Mouse (Mus musculus) ES-Bruce4 (cell line): ENCODE measurements around the gene Rac1. TPM values are rescaled to one million over a fixed set of nuclear protein-coding genes. Genes with fewer than 3 reads are reported as not detected.

Experiments used
- H3K27ac ChIP-seq: 2 replicates; pipeline ENCODE4 v1.5.1; 2012; ENCODE audit warnings: low read length, inconsistent platforms; ENCODE audit not compliant: insufficient read depth
- H3K27me3 ChIP-seq: 2 replicates; pipeline ENCODE4 v1.6.1; 2012; ENCODE audit warnings: mild to moderate bottlenecking, low read length, inconsistent platforms; ENCODE audit not compliant: control insufficient read depth, poor library complexity, insufficient read depth, severe bottlenecking
- H3K36me3 ChIP-seq: 2 replicates; pipeline ENCODE4 v1.6.1; 2012; ENCODE audit warnings: inconsistent platforms, mild to moderate bottlenecking, low read length, moderate library complexity; ENCODE audit not compliant: control insufficient read depth, poor library complexity, insufficient read depth, severe bottlenecking
- H3K4me1 ChIP-seq: one replicate; pipeline ENCODE4 v1.8.1; 2011; ENCODE audit warnings: low read length; ENCODE audit not compliant: control insufficient read depth, insufficient read depth
- H3K4me3 ChIP-seq: 2 replicates; pipeline ENCODE4 v1.5.1; 2011; ENCODE audit warnings: low read depth, mild to moderate bottlenecking, low read length
- H3K9ac ChIP-seq: 2 replicates; pipeline ENCODE4 v1.6.1; 2012; ENCODE audit warnings: low read depth, mild to moderate bottlenecking, inconsistent platforms; ENCODE audit not compliant: poor library complexity, severe bottlenecking
- H3K9me3 ChIP-seq: replicated peaks from 2 replicates; pipeline ENCODE4 v1.6.1; 2012; ENCODE audit warnings: mild to moderate bottlenecking, low read length, inconsistent platforms; ENCODE audit not compliant: control insufficient read depth, poor library complexity, insufficient read depth, severe bottlenecking
- CTCF ChIP-seq: IDR thresholded peaks from one replicate; pipeline ENCODE4 v1.8.1; 2011; ENCODE audit warnings: low read depth, low read length
- EP300 ChIP-seq: IDR thresholded peaks from 2 replicates; pipeline ENCODE4 v1.6.1; 2011; ENCODE audit warnings: low read depth, low read length; ENCODE audit not compliant: insufficient read depth
- POLR2A ChIP-seq: IDR thresholded peaks from one replicate; pipeline ENCODE4 v1.8.1; 2011; ENCODE audit warnings: low read length; ENCODE audit not compliant: insufficient read depth
- polyA plus RNA-seq: library from polyadenylated mRNA; stranded (reverse); fragments of >200 nt; gene quantifications from 2 replicates; pipeline ENCODE4 v1.2.4, GENCODE M21; 2011; ENCODE audit warnings: low read depth; ENCODE audit not compliant: missing spikeins, insufficient read depth, insufficient read length

The Rac1 gene
- polyA plus RNA-seq, 1 experiment: 278 TPM

DNA sequence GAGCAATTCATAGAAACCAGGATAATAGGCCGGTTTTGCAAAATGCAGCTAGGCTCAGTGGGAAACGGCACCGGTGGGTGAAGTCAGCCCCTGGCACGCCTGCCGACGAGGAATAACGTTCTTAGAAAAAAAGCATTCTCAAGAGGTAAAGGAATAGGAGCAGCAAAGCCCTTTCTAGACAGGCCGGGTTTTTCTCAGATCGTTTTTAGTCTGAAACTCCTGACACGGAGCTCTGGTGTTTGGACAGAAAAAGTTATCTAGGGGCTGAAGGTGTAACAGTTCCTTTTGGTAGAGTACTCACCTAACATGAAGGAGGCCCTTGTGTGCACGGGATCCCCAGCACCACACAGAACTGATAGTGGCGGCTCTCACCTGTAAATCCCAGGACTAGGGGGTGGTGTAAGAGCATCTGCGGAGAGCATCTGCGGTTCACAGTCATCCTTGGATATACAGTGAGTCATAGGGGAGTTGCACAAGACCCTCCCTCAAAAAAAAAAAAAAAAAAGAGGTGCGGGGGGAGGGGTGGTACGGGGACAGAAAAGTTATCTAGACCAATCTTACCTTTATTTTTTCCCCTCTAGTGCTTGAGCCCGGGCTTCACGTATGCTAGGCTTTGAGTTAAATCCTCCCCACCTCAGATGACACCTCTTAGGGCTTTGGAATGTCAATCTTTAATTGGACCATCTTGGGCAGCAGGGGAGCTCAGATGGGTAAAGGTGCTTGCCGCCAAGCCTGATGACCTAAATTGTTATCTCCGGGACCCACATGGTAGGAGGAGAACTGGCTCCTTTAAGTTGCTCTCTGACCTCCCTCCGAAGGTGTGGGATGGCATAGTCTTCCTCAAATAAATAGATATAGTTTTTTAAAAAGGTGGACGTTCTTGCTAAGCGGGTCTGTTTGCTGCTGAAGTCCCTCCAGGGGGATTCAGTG lies 62.4 kb downstream of the Rac1 start:
- Histone ChIP-seq H3K9me3 (no peaks in the 10 kb centered on the region), H3K36me3 (no peaks in the 10 kb centered on the region), H3K27me3 (no peaks in the 10 kb centered on the region), H3K27ac (no peak overlapping the region), H3K9ac (peak overlapping the region; percentile 47), H3K4me1 (no peaks in the 10 kb centered on the region), H3K4me3 (peak overlapping the region; percentile 73)
- TF ChIP-seq CTCF (no peak), POLR2A (no peak), EP300 (no peak)

DNA sequence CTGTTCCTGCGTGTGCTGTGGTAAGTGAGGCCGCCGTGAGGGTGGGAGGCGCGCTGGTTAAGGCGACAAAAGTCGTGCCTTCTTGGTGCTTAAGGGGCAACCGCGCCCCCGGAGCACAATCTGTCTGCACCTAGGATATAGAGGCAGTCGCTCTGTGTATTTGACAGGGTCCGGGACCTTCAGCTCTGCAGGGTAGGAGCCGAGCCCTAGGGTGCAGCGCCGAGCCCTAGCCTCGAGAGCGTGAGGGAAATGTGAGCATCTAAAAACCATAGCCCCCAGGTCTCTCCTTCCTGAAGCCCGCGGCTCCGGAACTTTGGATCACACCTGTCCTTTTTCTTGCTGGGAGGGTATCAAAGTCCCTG lies 63.1 kb downstream of the Rac1 start:
- Histone ChIP-seq H3K27me3 (no peaks in the 10 kb centered on the region), H3K4me3 (peak overlapping the region; percentile 73), H3K9ac (peak overlapping the region; percentile 47), H3K27ac (no peak overlapping the region), H3K9me3 (peaks cover 1% of the 10 kb centered on the region; the same call in 1 of the 2 replicates), H3K4me1 (no peaks in the 10 kb centered on the region), H3K36me3 (no peaks in the 10 kb centered on the region)
- no peak for TF ChIP-seq POLR2A
- TF ChIP-seq CTCF: no peak
- no peak for TF ChIP-seq EP300

DNA sequence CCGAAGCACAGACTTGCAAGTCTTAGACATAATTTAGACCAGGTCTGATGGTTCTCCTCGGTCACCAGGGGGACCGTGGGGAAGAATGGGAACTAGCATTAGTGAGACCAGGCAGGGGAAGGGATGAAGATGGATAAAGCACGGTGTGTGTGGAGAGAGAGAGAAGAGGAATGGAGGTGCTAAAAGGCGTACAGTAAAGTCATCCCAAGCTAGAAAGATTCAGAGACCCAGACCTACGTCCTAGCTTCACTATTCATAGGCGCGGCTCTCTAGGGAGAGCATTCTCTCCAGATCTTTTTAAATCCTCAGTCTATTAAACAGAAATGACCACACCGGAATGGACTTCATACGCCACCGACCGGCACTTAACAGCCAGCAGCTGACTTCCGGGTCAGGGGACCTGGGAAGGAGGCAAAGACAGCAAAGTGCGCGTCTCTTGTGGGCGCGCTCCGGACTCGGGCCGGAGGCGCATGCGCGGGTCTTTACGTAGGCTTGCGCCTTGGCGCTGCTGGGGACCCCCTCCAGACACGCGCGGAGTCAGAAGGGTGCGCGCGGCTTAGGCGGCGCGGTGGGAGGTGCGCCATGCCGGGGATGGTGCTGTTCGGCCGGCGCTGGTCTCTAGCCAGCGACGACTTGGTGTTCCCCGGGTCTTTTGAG lies 63.6 kb downstream of the Rac1 start, which contains the start of gene Daglb:
Gene Daglb, plus strand, starts transcription at position 485 of the 657 bp plus-strand sequence.
- no peaks in the 10 kb centered on the region for H3K27me3 ChIP-seq
- TF ChIP-seq EP300: 0 out of 2 replicates have a peak, but pooled peaks have one; percentile 15
- TF ChIP-seq CTCF: no peak
- TF ChIP-seq POLR2A: peak; percentile 39
- peak within 1 kb of the TSS; percentile 47 for H3K9ac ChIP-seq
- peaks cover 6% of the 10 kb centered on the region for H3K9me3 ChIP-seq
- H3K4me3 ChIP-seq: peak within 1 kb of the TSS; percentile 73
- no peaks in the 10 kb centered on the region for H3K4me1 ChIP-seq
- H3K27ac ChIP-seq: no peak within 1 kb of the TSS
- no peaks in the 10 kb centered on the region for H3K36me3 ChIP-seq

DNA sequence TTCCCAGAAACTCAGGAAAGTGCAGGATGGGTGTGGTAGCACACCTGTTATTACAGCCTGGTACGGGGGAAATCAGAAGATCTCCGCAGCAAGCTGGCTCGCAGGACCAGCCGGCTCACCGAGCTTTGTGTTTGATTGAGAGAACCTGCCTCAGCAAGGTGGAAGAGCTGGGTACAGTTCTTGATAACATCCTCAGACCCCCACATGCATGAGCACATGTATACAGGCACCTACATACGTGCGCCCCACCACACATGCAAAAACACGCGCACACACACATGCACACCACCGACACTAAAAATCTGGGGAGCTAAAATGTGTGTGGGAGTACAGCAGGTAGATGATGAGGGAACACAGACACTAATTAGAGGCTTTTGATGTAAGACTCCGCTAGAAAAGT lies 64.2 kb downstream of the Rac1 start:
- H3K4me1 ChIP-seq: no peaks in the 10 kb centered on the region
- H3K36me3 ChIP-seq: no peaks in the 10 kb centered on the region
- H3K27me3 ChIP-seq: no peaks in the 10 kb centered on the region
- H3K9me3 ChIP-seq: peaks cover 6% of the 10 kb centered on the region
- TF ChIP-seq EP300 (no peak), CTCF (no peak), POLR2A (no peak)
- H3K4me3 ChIP-seq: peak overlapping the region; percentile 20; the same call in 1 of the 2 replicates
- no peak overlapping the region for H3K27ac ChIP-seq
- peak overlapping the region; percentile 47 for H3K9ac ChIP-seq

Other genes starting within 250 kb of the Rac1 start
- 0.93 and 1.2 TPM in 2 replicates for gene Zfp853, start 234.4 kb downstream of the Rac1 start, polyA plus RNA-seq
- 22.3 and 23.8 TPM in 2 replicates for gene E130309D02Rik, start 212.7 kb downstream of the Rac1 start, polyA plus RNA-seq
- 27.2 and 28.9 TPM in 2 replicates for gene Zdhhc4, start 198.8 kb downstream of the Rac1 start, polyA plus RNA-seq
- gene Grid2ip, start 170.7 kb downstream of the Rac1 start, polyA plus RNA-seq: 0.38 and 0.57 TPM in 2 replicates
- 80.1 and 80.4 TPM in 2 replicates for gene Kdelr2, start 124.2 kb downstream of the Rac1 start, polyA plus RNA-seq
- gene Daglb, start 63.5 kb downstream of the Rac1 start, polyA plus RNA-seq: 3.1 and 3.5 TPM in 2 replicates
- 15.5 and 19.8 TPM in 2 replicates for gene Cyth3, start 94.4 kb upstream of the Rac1 start, polyA plus RNA-seq
- 18.3 and 20.6 TPM in 2 replicates for gene Usp42, start 204.2 kb upstream of the Rac1 start, polyA plus RNA-seq